Mouse (Mus musculus) intestine, postnatal 0 days (tissue): ENCODE results near the gene Cwc15. TPM values are rescaled to one million over a fixed set of nuclear protein-coding genes. Genes with fewer than 3 reads are reported as not detected.
"Not testable (repeated sequence)": the region's sequence is repeated elsewhere in the genome, so short reads cannot be mapped to it uniquely, and the experiment has no call there.

Experiments used
- ATAC-seq: fragments of 200-750 bp; cut with Nextera tagmentation; 2 replicates; pipeline ENCODE4 v1.8.0; 2017; ENCODE audit warnings: mild to moderate bottlenecking, moderate TSS enrichment, moderate library complexity
- H3K27ac ChIP-seq: fragments of 300-500 bp; sonication (generic); 2 replicates; pipeline ENCODE4 v1.5.1; 2014; ENCODE audit warnings: mild to moderate bottlenecking, low read depth, low read length, moderate library complexity
- H3K27me3 ChIP-seq: fragments of 300-500 bp; sonication (generic); replicated peaks from 2 replicates; pipeline ENCODE4 v1.6.1; 2014; ENCODE audit warnings: low read length, mixed read lengths; ENCODE audit not compliant: control insufficient read depth, insufficient read depth
- H3K36me3 ChIP-seq: fragments of 300-500 bp; sonication (generic); 2 replicates; pipeline ENCODE4 v1.6.1; 2014; ENCODE audit warnings: mild to moderate bottlenecking, moderate library complexity; ENCODE audit not compliant: control insufficient read depth, insufficient read depth
- H3K4me1 ChIP-seq: fragments of 300-500 bp; sonication (generic); replicated peaks from 2 replicates; pipeline ENCODE4 v1.6.1; 2014; ENCODE audit warnings: antibody characterized with exemption, low read length, mixed read lengths; ENCODE audit not compliant: control insufficient read depth, insufficient read depth
- H3K4me2 ChIP-seq: fragments of 300-500 bp; sonication (generic); replicated peaks from 2 replicates; pipeline ENCODE4 v1.6.1; 2014; ENCODE audit warnings: low read depth, mild to moderate bottlenecking, moderate library complexity
- H3K4me3 ChIP-seq: fragments of 300-500 bp; sonication (generic); 2 replicates; pipeline ENCODE4 v1.5.1; 2014; ENCODE audit warnings: low read depth, low read length
- H3K9ac ChIP-seq: fragments of 300-500 bp; sonication (generic); 2 replicates; pipeline ENCODE4 v1.6.1; 2014; ENCODE audit warnings: mild to moderate bottlenecking, low read depth, low read length
- H3K9me3 ChIP-seq: fragments of 300-500 bp; sonication (generic); 2 replicates; pipeline ENCODE4 v1.6.1; 2016; ENCODE audit warnings: mixed run types; ENCODE audit not compliant: control insufficient read depth
- CTCF ChIP-seq: sonication (generic); IDR thresholded peaks from 2 replicates; pipeline ENCODE4 v1.5.1; 2016; ENCODE audit warnings: low read depth, mild to moderate bottlenecking, control low read depth, antibody characterized with exemption, moderate library complexity
- WGBS: fragments of 180-500 bp; shearing (Covaris S2); extraction: QIAGEN DNeasy Blood & Tissue Kit; methylation state at CpG from one replicate; pipeline ENCODE4 v1.1.7; 2014; 5-methylcytosine and 5-hydroxymethylcytosine counted together
- polyA plus RNA-seq: library from polyadenylated mRNA; unstranded; fragments of >200 nt; fragmentation: Nextera tagmentation; extraction: Ambion mirVana; gene quantifications from 2 replicates; pipeline ENCODE4 v1.2.1, GENCODE M21; 2015

The Cwc15 gene
- 116 and 117 TPM in 2 replicates for polyA plus RNA-seq

GRCm38 (mm10) chr9:14500023-14500915 lies at the start of gene Cwc15, which contains the start of gene Kdm4d:
Gene Cwc15, plus strand, starts transcription at chr9:14500617.
Gene Kdm4d, minus strand, starts transcription at chr9:14500482.
- TF ChIP-seq CTCF = no peak
- Histone ChIP-seq H3K4me3 (peak within 1 kb of the TSS; percentile 86), H3K27ac (peak within 1 kb of the TSS; percentile 60), H3K9me3 (no peaks in the 10 kb centered on the region), H3K9ac (peak within 1 kb of the TSS; percentile 92), H3K36me3 (peaks cover 21% of the 10 kb centered on the region), H3K4me1 (peaks cover 6% of the 10 kb centered on the region; the same call in 1 of the 2 replicates), H3K4me2 (peak within 1 kb of the TSS; percentile 90), H3K27me3 (no peaks in the 10 kb centered on the region)
- peak; percentile 99 for ATAC-seq
- WGBS = under 1% methylated on average over 59 of the region's 59 CpGs

GRCm38 (mm10) chr9:14451120-14451519 lies 49.3 kb upstream of the Cwc15 start:
- H3K4me2 ChIP-seq, ATAC-seq: not testable (repeated sequence)
- WGBS = 62% methylated on average over 7 of the region's 8 CpGs

GRCm38 (mm10) chr9:14456320-14456719 lies 44.1 kb upstream of the Cwc15 start:
- Histone ChIP-seq H3K36me3 (no peaks in the 10 kb centered on the region), H3K4me2 (no peak overlapping the region), H3K27me3 (no peaks in the 10 kb centered on the region), H3K9me3 (no peaks in the 10 kb centered on the region), H3K4me1 (no peaks in the 10 kb centered on the region), H3K9ac (no peak overlapping the region), H3K27ac (no peak overlapping the region), H3K4me3 (no peak overlapping the region)
- no peak for TF ChIP-seq CTCF
- WGBS = 92% methylated on average over 3 of the region's 3 CpGs
- ATAC-seq = no peak

More at GRCm38 (mm10) chr9:14451120-14451519, 49.3 kb upstream of the Cwc15 start:
- not testable (repeated sequence) for H3K27ac ChIP-seq, H3K27me3 ChIP-seq, H3K4me1 ChIP-seq, H3K9me3 ChIP-seq, H3K36me3 ChIP-seq, H3K9ac ChIP-seq, H3K4me3 ChIP-seq
- TF ChIP-seq CTCF = peak; percentile 51

GRCm38 (mm10) chr9:14462536-14462935 lies 37.9 kb upstream of the Cwc15 start:
- 70% methylated on average over 1 of the region's 1 CpGs for WGBS

GRCm38 (mm10) chr9:14463668-14464067 lies 36.7 kb upstream of the Cwc15 start:
- not testable (repeated sequence) for H3K27ac ChIP-seq, H3K36me3 ChIP-seq, H3K9ac ChIP-seq, H3K4me1 ChIP-seq, H3K27me3 ChIP-seq, H3K9me3 ChIP-seq, H3K4me3 ChIP-seq, ATAC-seq, H3K4me2 ChIP-seq
- WGBS = 78% methylated on average over 12 of the region's 12 CpGs

More at GRCm38 (mm10) chr9:14462536-14462935, 37.9 kb upstream of the Cwc15 start:
- not testable (repeated sequence) for H3K9me3 ChIP-seq, H3K27ac ChIP-seq, H3K9ac ChIP-seq, H3K4me3 ChIP-seq, H3K36me3 ChIP-seq, H3K4me2 ChIP-seq, ATAC-seq, H3K27me3 ChIP-seq, H3K4me1 ChIP-seq

GRCm38 (mm10) chr9:14498896-14499705 lies 1.3 kb upstream of the Cwc15 start:
- peaks cover 6% of the 10 kb centered on the region; the same call in 1 of the 2 replicates for H3K4me1 ChIP-seq
- H3K36me3 ChIP-seq = peaks cover 16% of the 10 kb centered on the region
- 76% methylated on average over 4 of the region's 4 CpGs for WGBS
- H3K27ac ChIP-seq = no peak overlapping the region
- H3K4me2 ChIP-seq = no peak overlapping the region
- ATAC-seq = no peak
- no peak for TF ChIP-seq CTCF
- no peak overlapping the region for H3K9ac ChIP-seq
- H3K4me3 ChIP-seq = no peak overlapping the region
- H3K27me3 ChIP-seq = no peaks in the 10 kb centered on the region
- H3K9me3 ChIP-seq = no peaks in the 10 kb centered on the region
